Mouse (Mus musculus) lung, adult 2 months (tissue): ENCODE results near the gene Taf9.

Source experiments
- CTCF ChIP-seq: fragments of 200-500 bp; IDR thresholded peaks from 2 replicates; pipeline ENCODE4 v1.5.1; 2011; ENCODE audit warnings: mild to moderate bottlenecking, low read length, control low read depth; ENCODE audit not compliant: insufficient read depth
- POLR2A ChIP-seq: fragments of 200-500 bp; IDR thresholded peaks from 2 replicates; pipeline ENCODE4 v1.6.1; 2011; ENCODE audit warnings: low read depth, mild to moderate bottlenecking, control low read depth, low read length, borderline replicate concordance; ENCODE audit errors: extremely low read depth

GRCm38 (mm10) chr13:100650550-100651438, 585 bp upstream of the Taf9 start, which contains the start of the genes Ak6 and Rad17:
- TF ChIP-seq POLR2A = peak; percentile 73
- TF ChIP-seq CTCF = no peak
